Mouse (Mus musculus): ENCODE measurements around the gene Crim1.

DNA sequence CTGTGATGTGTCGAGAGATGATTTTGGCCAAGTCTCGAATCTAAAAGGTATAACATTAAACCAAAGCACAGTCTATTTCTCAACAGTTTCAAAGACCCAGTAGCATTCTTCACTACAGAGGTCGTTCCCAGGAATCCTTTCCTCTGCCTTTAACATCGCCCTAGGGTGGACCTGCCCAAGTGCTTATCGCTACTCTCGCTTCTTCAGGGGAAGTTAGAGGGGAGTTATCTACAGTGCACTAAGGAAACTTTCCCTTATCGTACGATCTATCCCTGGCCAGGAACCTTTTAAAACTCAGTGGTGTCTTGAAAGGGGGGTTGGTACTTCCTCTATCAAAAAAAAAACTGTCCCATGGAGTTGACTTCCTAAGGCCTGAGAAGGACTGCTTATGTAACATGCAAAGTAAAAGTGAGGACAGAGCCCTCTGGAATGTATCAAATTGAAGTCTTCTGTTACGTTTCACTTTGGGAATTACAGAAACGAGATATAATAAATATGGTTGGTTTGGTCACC is 36.3 kb upstream of the Crim1 start:
- TF ChIP-seq GATA1 (IDR thresholded peaks at IDR 0.05; ENCODE audit: borderline replicate concordance, low read length) = no peak
- no peak for TF ChIP-seq FLI1 (IDR thresholded peaks at IDR 0.05; ENCODE audit: low read length)
